Mouse (Mus musculus) brain, embryonic 14.5 days (tissue): ENCODE results near the gene Mrps10.

Source experiments
- CTCF ChIP-seq: fragments of 200-500 bp; IDR thresholded peaks from 2 replicates; pipeline ENCODE4 v1.5.1; 2012; ENCODE audit warnings: inconsistent platforms, mild to moderate bottlenecking, moderate library complexity, borderline replicate concordance; ENCODE audit not compliant: insufficient read depth, insufficient read length; ENCODE audit errors: extremely low read depth
- POLR2A ChIP-seq: fragments of 200-500 bp; IDR thresholded peaks from 2 replicates; pipeline ENCODE4 v1.6.1; 2012; ENCODE audit warnings: mild to moderate bottlenecking, inconsistent platforms, borderline replicate concordance; ENCODE audit not compliant: poor library complexity, insufficient read depth, insufficient read length, severe bottlenecking; ENCODE audit errors: extremely low read depth

- no peak for TF ChIP-seq CTCF
- TF ChIP-seq POLR2A: no peak
Measured at GRCm38 (mm10) chr17:47318972-47319625, 49.6 kb upstream of the Mrps10 start.
